9 mouse cellular contexts compared by ENCODE assay signal in the genomic region with DNA sequence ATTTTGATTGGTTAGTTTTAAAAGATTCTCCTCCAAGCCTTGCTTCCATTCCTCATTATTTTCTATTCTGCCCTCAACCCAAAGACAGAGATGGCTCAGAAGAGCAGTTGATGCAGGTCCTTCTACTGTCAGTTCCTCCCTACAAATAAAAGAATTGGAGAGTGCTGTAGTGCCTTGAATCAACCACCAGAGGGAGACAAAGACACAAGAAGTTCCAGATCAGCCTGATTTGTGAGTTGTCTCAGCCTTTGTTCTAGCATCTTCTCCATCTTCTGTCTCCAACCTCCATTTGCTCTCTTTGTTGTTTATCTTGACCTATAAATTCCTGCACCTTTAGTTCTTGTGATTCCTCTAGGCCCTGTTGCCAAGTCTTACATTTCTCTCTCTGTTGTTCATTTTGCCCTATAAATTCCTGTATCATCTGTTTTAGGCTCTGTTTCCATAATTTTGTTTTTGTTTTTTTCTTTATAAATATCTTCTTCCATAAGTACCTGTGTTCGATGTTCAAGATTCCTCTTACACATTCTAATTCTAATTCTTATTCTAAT. TPM values are rescaled to one million over a fixed set of nuclear protein-coding genes. Genes with fewer than 3 reads are reported as not detected.
DNase-seq lines count a peak whose midpoint lies in the region; ATAC-seq and TF ChIP-seq lines count a peak whose summit lies in the region.
"Had no signal": no experiment of that assay in that cellular context is flagged by ENCODE, and none has a peak within 500 bp of the region (broad histone marks: within the 10 kb centered on the region; RNA-seq: fewer than 3 reads in every experiment).

No protein-coding gene starts in this region.

- no peak overlapping the region for H3K4me3 ChIP-seq in ES-E14 (ENCODE audit: insufficient read depth in 1 of 2, low read depth in 1 of 2, low read length in 2 of 2, poor library complexity in 1 of 2, severe bottlenecking in 1 of 2)
- H3K4me3 ChIP-seq: heart, embryonic 15.5 days had no signal

- H3K9me3 ChIP-seq in ES-E14 (ENCODE audit: control insufficient read depth, insufficient read depth, low read depth, low read length): no peaks in the 10 kb centered on the region
- H3K9me3 ChIP-seq: heart, embryonic 15.5 days had no signal

- H3K27ac ChIP-seq in ES-E14 (ENCODE audit: insufficient read depth, low read depth, low read length, poor library complexity, severe bottlenecking): no peak overlapping the region
- H3K27ac ChIP-seq: heart, embryonic 15.5 days had no signal

- in situ Hi-C loops in ES-E14 (cut with MboI; ENCODE audit: low sequenced_read_pairs in 2 of 2, unreplicated experiment in 2 of 2): no loop called here

- no peak overlapping the region for H3K9ac ChIP-seq in ES-E14 (ENCODE audit: insufficient read depth, low read depth, low read length, poor library complexity, severe bottlenecking)
- H3K9ac ChIP-seq: heart, embryonic 15.5 days had no signal

- intact Hi-C loops in left cerebral cortex, postnatal 14 days (cut with DNase I): loop anchor here (5.0 kb wide), 1 partner anchor 115 kb away; no protein-coding TSS in a partner anchor

- peak; percentile 22 for DNase-seq in layer of hippocampus, adult 11-12 months (ENCODE audit: low spot score)
- no peak for DNase-seq in layer of hippocampus, postnatal 36 days
- peak; percentile 27 for DNase-seq in ES-E14 (ENCODE audit: low read depth, low spot score)
- peak; percentile 4 for DNase-seq in brain, embryonic 18.5 days (ENCODE audit: low read depth, low spot score)
- DNase-seq in left cerebral cortex, postnatal 14 days (ENCODE audit: low spot score in 2 of 2): peak; percentile 56 to 63
- DNase-seq in telencephalon, adult 2 months (ENCODE audit: low read depth, low spot score): peak; percentile 22
- DNase-seq in ovary, adult 18-20 months (ENCODE audit: low spot score): no peak

- no peaks in the 10 kb centered on the region for H3K36me3 ChIP-seq in ES-E14 (ENCODE audit: control insufficient read depth, insufficient read depth, low read length, poor library complexity, severe bottlenecking)
- H3K36me3 ChIP-seq: heart, embryonic 15.5 days had no signal

- ATAC-seq in erythroid progenitor cell, adult 5-6 weeks (replicated peaks; ENCODE audit: low FRiP score, poor library complexity, severe bottlenecking): peak; percentile 64; the same call in 1 of the 2 replicates

- H3K4me1 ChIP-seq in ES-E14 (ENCODE audit: control insufficient read depth in 2 of 2, insufficient read depth in 2 of 2, low read length in 2 of 2, poor library complexity in 1 of 2): no peaks in the 10 kb centered on the region
- H3K4me1 ChIP-seq: heart, embryonic 15.5 days had no signal

TF ChIP-seq in ES-E14, 5 proteins besides CTCF, POLR2A, EP300 and RAD21:
- no peak for TF ChIP-seq MAFK (IDR thresholded peaks at IDR 0.05; ENCODE audit: insufficient read depth, low read depth, low read length)
- TF ChIP-seq ZNF384 (IDR thresholded peaks at IDR 0.05; ENCODE audit: low read depth, low read length): no peak
- 0 out of 2 replicates have a peak, but pooled peaks have one; percentile 42 for TF ChIP-seq ZC3H11A (IDR thresholded peaks at IDR 0.05; ENCODE audit: borderline replicate concordance, low read depth, low read length)
- TF ChIP-seq HCFC1 (IDR thresholded peaks at IDR 0.05; ENCODE audit: borderline replicate concordance, insufficient read depth, low read length): no peak
- TF ChIP-seq CHD2 (IDR thresholded peaks at IDR 0.05; ENCODE audit: low read depth, low read length): no peak
TF ChIP-seq in ES-E14: peak in this region for 1.

RNA-seq across cellular contexts. Expression of a gene that starts 6.2 kb away (rescaled TPM):
- total RNA-seq in layer of hippocampus, postnatal 36 days (2021): not detected
- not detected in 2 replicates for total RNA-seq in ES-E14 (2012; rRNA removed)
- not detected in 2 replicates for total RNA-seq in erythroid progenitor cell, adult 5-6 weeks (2015; ENCODE audit: low replicate concordance)
- total RNA-seq in erythroid progenitor cell, adult 5-6 weeks (2017; ENCODE audit: low replicate concordance): not detected in 2 replicates
- not detected for total RNA-seq in left cerebral cortex, postnatal 14 days (2021)

Comparison
In these comparisons a context has a peak if more than half of its experiments do, and no peak if none do; other contexts are left out.
1. DNase-seq: peak in layer of hippocampus, adult 11-12 months (single experiment), ES-E14 (single experiment), brain, embryonic 18.5 days (single experiment), left cerebral cortex, postnatal 14 days (2 of 2) and telencephalon, adult 2 months (single experiment); none in layer of hippocampus, postnatal 36 days (0 of 2) and ovary, adult 18-20 months (single experiment).